Mouse (Mus musculus) heart, embryonic 14.5 days (tissue): Measurements from ENCODE around the gene Cass4. TPM values are rescaled to one million over a fixed set of nuclear protein-coding genes. Genes with fewer than 3 reads are reported as not detected.

Experiments used
- ATAC-seq: fragments of 200-750 bp; cut with Nextera tagmentation; 2 replicates; pipeline ENCODE4 v1.8.0; 2017; ENCODE audit warnings: low read depth, moderate TSS enrichment; ENCODE audit not compliant: insufficient number of reproducible peaks, insufficient read depth, low FRiP score
- H3K27ac ChIP-seq, 2 experiments: fragments of 200-500 bp in 1 of 2; fragments of 300-500 bp in 1 of 2; sonication (generic) in 1 of 2; replicated peaks in 1 of 2; 2 replicates each; pipeline ENCODE4 v1.5.1; 2012 to 2014; ENCODE audit warnings: low read depth in 2 of 2, low read length in 2 of 2, control low read depth in 1 of 2, mild to moderate bottlenecking in 1 of 2, mixed read lengths in 1 of 2; ENCODE audit not compliant: control insufficient read depth in 1 of 2, insufficient read depth in 1 of 2
- H3K27me3 ChIP-seq: fragments of 300-500 bp; sonication (generic); 2 replicates; pipeline ENCODE4 v1.6.1; 2014; ENCODE audit warnings: mild to moderate bottlenecking, low read length, control low read depth; ENCODE audit not compliant: control insufficient read depth, insufficient read depth
- H3K36me3 ChIP-seq: fragments of 300-500 bp; sonication (generic); 2 replicates; pipeline ENCODE4 v1.6.1; 2014; ENCODE audit warnings: mild to moderate bottlenecking, control low read depth, low read length, mixed read lengths; ENCODE audit not compliant: control insufficient read depth, insufficient read depth
- H3K4me1 ChIP-seq, 2 experiments: fragments of 200-500 bp in 1 of 2; fragments of 300-500 bp in 1 of 2; sonication (generic) in 1 of 2; 2 replicates each; pipeline ENCODE4 v1.6.1; 2012 to 2014; ENCODE audit warnings: low read length in 2 of 2, control low read depth in 1 of 2, mixed read lengths in 1 of 2; ENCODE audit not compliant: control insufficient read depth in 2 of 2, insufficient read depth in 2 of 2
- H3K4me2 ChIP-seq: fragments of 300-500 bp; sonication (generic); 2 replicates; pipeline ENCODE4 v1.6.1; 2014; ENCODE audit warnings: mild to moderate bottlenecking, low read length
- H3K4me3 ChIP-seq, 2 experiments: fragments of 200-500 bp in 1 of 2; fragments of 300-500 bp in 1 of 2; sonication (generic) in 1 of 2; 2 replicates each; pipeline ENCODE4 v1.5.1; 2012 to 2014; ENCODE audit warnings: low read length in 2 of 2, mild to moderate bottlenecking in 2 of 2, control low read depth in 1 of 2, low read depth in 1 of 2, moderate library complexity in 1 of 2; ENCODE audit not compliant: control insufficient read depth in 1 of 2, insufficient read depth in 1 of 2
- H3K9ac ChIP-seq: fragments of 300-500 bp; sonication (generic); 2 replicates; pipeline ENCODE4 v1.6.1; 2014; ENCODE audit warnings: mild to moderate bottlenecking, low read length
- H3K9me3 ChIP-seq: fragments of 300-500 bp; sonication (generic); 2 replicates; pipeline ENCODE4 v1.6.1; 2016; ENCODE audit warnings: low read length, control low read depth; ENCODE audit not compliant: control insufficient read depth
- whole genome bisulfite sequencing: fragments of 180-500 bp; shearing (Covaris S2); extraction: QIAGEN DNeasy Blood & Tissue Kit; methylation state at CpG from one replicate; pipeline ENCODE4 v1.1.7; 2014; 5-methylcytosine and 5-hydroxymethylcytosine counted together
- polyA plus RNA-seq: library from polyadenylated mRNA; unstranded; fragments of >200 nt; fragmentation: Nextera tagmentation; extraction: Ambion mirVana; gene quantifications from 2 replicates; pipeline ENCODE4 v1.2.1, GENCODE M21; 2014

Cass4 gene
- polyA plus RNA-seq, 1 experiment from 2014 or later, result 0.30 TPM

GRCm38 (mm10) chr2:172404239-172404638 is 10.6 kb downstream of the Cass4 start:
- Histone ChIP-seq H3K9ac (no peak overlapping the region), H3K4me1 (no peaks in the 10 kb centered on the region; a peak in 1 of 4 replicates), H3K27me3 (0 out of 2 replicates have a peak, but pooled peaks cover 3% of the 10 kb centered on the region), H3K9me3 (no peaks in the 10 kb centered on the region), H3K4me3 (no peak overlapping the region), H3K27ac (no peak overlapping the region), H3K4me2 (no peak overlapping the region), H3K36me3 (no peaks in the 10 kb centered on the region)
- no peak for ATAC-seq
- 60% methylated on average over 7 of the region's 7 CpGs for WGBS

DNA sequence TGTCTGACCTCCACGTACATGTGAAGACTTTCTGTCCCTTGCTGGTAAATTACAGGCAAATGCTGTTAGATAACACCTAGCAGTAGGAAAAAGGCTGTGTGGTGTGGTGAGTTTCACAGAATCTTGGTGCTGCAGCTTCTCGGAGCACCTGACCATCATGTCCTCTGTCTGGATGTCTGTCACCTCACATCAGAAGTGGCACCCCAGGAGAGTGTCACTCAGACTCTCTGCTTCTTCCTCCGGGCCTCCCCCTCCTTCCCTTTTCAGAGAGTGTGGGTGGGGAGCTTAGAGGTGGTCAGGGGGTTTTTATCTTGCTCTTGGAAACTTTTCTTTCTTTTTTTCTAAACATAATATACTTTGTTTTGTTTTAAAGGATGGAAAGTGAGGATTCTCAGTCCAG is 11.4 kb downstream of the Cass4 start:
- WGBS, result 53% methylated on average over 3 of the region's 3 CpGs

DNA sequence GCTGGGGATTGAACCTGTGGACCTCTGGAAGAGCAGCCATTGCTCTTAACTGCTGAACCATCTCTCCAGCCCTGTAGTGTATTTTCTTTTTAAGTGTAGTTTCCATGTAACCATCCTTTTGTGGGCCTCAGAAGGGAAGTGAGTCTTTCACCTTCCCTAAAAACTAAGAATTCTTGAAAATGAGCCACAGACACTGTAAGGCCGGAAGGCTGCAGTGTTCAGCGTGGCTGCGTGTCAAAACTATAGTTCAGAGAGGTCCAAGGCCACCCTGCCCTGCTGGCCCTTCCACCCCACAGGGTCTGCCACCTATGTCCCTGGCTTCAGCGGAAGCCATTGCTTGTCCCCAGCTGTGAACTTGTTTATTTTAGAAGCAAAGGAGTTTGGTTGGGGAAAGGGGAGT is 12.6 kb downstream of the Cass4 start:
- no peaks in the 10 kb centered on the region; a peak in 1 of 4 replicates for H3K4me1 ChIP-seq
- ATAC-seq, result no peak
- no peaks in the 10 kb centered on the region for H3K9me3 ChIP-seq
- no peak overlapping the region for H3K27ac ChIP-seq
- 59% methylated on average over 4 of the region's 4 CpGs for WGBS
- H3K36me3 ChIP-seq, result no peaks in the 10 kb centered on the region
- H3K9ac ChIP-seq, result no peak overlapping the region
- H3K27me3 ChIP-seq, result 0 out of 2 replicates have a peak, but pooled peaks cover 3% of the 10 kb centered on the region
- no peak overlapping the region for H3K4me2 ChIP-seq
- no peak overlapping the region for H3K4me3 ChIP-seq

More for the DNA sequence above, 11.4 kb downstream of the Cass4 start:
- H3K9me3 ChIP-seq, result no peaks in the 10 kb centered on the region
- no peaks in the 10 kb centered on the region; a peak in 1 of 4 replicates for H3K4me1 ChIP-seq
- no peak overlapping the region for H3K27ac ChIP-seq
- no peak for ATAC-seq
- 0 out of 2 replicates have a peak, but pooled peaks cover 3% of the 10 kb centered on the region for H3K27me3 ChIP-seq
- no peak overlapping the region for H3K4me3 ChIP-seq
- H3K36me3 ChIP-seq, result no peaks in the 10 kb centered on the region
- H3K4me2 ChIP-seq, result no peak overlapping the region
- no peak overlapping the region for H3K9ac ChIP-seq

- no peak for ATAC-seq
- WGBS, result 76% methylated on average over 2 of the region's 2 CpGs
- H3K9me3 ChIP-seq, result no peaks in the 10 kb centered on the region
- H3K4me1 ChIP-seq, result peaks cover 2 to 3% of the 10 kb centered on the region in 2 experiments; a peak in 3 of 4 replicates
- no peak overlapping the region for H3K9ac ChIP-seq
- no peaks in the 10 kb centered on the region for H3K36me3 ChIP-seq
- no peak overlapping the region for H3K4me3 ChIP-seq
- no peak overlapping the region for H3K27ac ChIP-seq
- 0 out of 2 replicates have a peak, but pooled peaks cover 3% of the 10 kb centered on the region for H3K27me3 ChIP-seq
- no peak overlapping the region for H3K4me2 ChIP-seq
Measured at GRCm38 (mm10) chr2:172407499-172407898, 13.9 kb downstream of the Cass4 start.

DNA sequence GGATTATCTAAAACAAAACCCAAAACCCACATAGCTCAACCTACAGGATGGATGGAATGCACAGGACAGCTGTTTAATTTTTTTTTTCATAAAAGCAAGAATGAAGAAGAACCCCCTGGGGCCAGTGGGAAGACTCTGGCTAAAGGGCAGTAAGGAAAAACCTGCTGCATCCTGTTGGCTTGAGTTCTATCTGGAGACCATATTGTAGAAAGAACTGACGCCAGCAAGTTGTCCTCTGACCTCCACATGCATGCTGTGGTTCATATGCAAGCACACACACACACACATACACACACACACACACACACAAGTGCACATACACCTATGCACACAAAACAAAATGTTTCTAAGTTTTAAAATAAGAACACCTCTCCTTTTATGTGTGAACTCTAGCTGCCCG is 17.1 kb downstream of the Cass4 start:
- Histone ChIP-seq H3K27ac (no peak overlapping the region), H3K4me2 (no peak overlapping the region), H3K9ac (no peak overlapping the region), H3K4me3 (no peak overlapping the region), H3K27me3 (no peaks in the 10 kb centered on the region), H3K36me3 (no peaks in the 10 kb centered on the region), H3K4me1 (peaks cover 12 to 13% of the 10 kb centered on the region in 2 experiments), H3K9me3 (no peaks in the 10 kb centered on the region)
- WGBS, result 68% methylated on average over 2 of the region's 2 CpGs
- no peak for ATAC-seq

GRCm38 (mm10) chr2:172411091-172411490 is 17.5 kb downstream of the Cass4 start:
- Histone ChIP-seq H3K4me2 (no peak overlapping the region), H3K36me3 (no peaks in the 10 kb centered on the region), H3K9ac (no peak overlapping the region), H3K4me1 (peaks cover 12 to 13% of the 10 kb centered on the region in 2 experiments), H3K9me3 (no peaks in the 10 kb centered on the region), H3K4me3 (no peak overlapping the region), H3K27me3 (no peaks in the 10 kb centered on the region), H3K27ac (no peak overlapping the region)
- WGBS, result 78% methylated on average over 11 of the region's 11 CpGs
- no peak for ATAC-seq

DNA sequence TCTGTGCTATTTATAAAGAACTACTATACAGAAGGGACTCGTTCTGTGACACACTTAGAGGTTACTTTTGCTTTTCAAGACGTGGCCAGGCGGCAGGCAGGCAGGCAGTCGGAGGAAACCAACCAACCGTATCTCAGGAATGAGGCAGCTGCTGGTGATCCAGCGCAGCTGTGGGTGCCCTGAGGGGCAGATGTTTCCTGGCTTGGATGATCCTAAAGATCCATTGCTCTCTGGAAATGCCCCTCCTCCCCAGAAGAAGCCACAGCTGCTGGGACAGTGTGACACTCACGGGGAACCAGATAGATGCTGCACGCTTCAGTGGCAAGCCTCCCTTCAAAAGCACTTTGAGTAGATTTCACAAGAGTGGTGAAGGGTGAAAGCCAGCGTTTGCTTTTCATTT is 18.9 kb downstream of the Cass4 start:
- H3K4me2 ChIP-seq, result peak overlapping the region; percentile 53
- WGBS, result 6% methylated on average over 9 of the region's 9 CpGs
- no peaks in the 10 kb centered on the region for H3K36me3 ChIP-seq
- 0 out of 4 replicates have a peak overlapping the region, but pooled peaks of 1 of the 2 experiments have one; percentile 19 for H3K27ac ChIP-seq
- ATAC-seq, result no peak
- no peak overlapping the region; a peak in 1 of 4 replicates for H3K4me3 ChIP-seq
- no peak overlapping the region; the same call in 1 of the 2 replicates for H3K9ac ChIP-seq
- H3K9me3 ChIP-seq, result no peaks in the 10 kb centered on the region
- peaks cover 12 to 13% of the 10 kb centered on the region in 2 experiments for H3K4me1 ChIP-seq
- no peaks in the 10 kb centered on the region for H3K27me3 ChIP-seq

GRCm38 (mm10) chr2:172413273-172413672 is 19.7 kb downstream of the Cass4 start:
- Histone ChIP-seq H3K27ac (peak overlapping the region; percentile 3 to 56; a peak in 3 of 4 replicates), H3K9me3 (no peaks in the 10 kb centered on the region), H3K4me2 (no peak overlapping the region), H3K9ac (no peak overlapping the region), H3K27me3 (no peaks in the 10 kb centered on the region), H3K4me1 (peaks cover 12 to 13% of the 10 kb centered on the region in 2 experiments), H3K4me3 (no peak overlapping the region), H3K36me3 (no peaks in the 10 kb centered on the region)
- 12% methylated on average over 4 of the region's 4 CpGs for WGBS
- ATAC-seq, result no peak; the same call in 1 of the 2 replicates
